Mouse (Mus musculus): ENCODE measurements around the gene Llcfc1. TPM values are rescaled to one million over a fixed set of nuclear protein-coding genes. Genes with fewer than 3 reads are reported as not detected.

Llcfc1 gene
- polyA plus RNA-seq (2012; fragmentation: generic; extraction: Trizol), result not detected

GRCm38 (mm10) chr6:41684131-41684530 lies at the start of gene Llcfc1:
Gene Llcfc1 (plus strand): TSS chr6:41684431.

GRCm38 (mm10) chr6:41636178-41636577 lies 48.1 kb upstream of the Llcfc1 start, which contains the start of gene Trpv6:
Gene Trpv6 (minus strand): TSS chr6:41636405.

GRCm38 (mm10) chr6:41680669-41681068 lies 3.6 kb upstream of the Llcfc1 start, which contains the start of gene Trpv5:
Gene Trpv5 (minus strand): TSS chr6:41680769.

GRCm38 (mm10) chr6:41704123-41704522 lies 19.9 kb downstream of the Llcfc1 start, which contains the start of gene Kel:
Gene Kel (minus strand): TSS chr6:41704339.

Other genes starting within 250 kb of the Llcfc1 start
- not detected for gene Gm10334, start 238.3 kb upstream of the Llcfc1 start, polyA plus RNA-seq (2012; fragmentation: generic; extraction: Trizol)
- not detected for gene Prss1, start 225.5 kb upstream of the Llcfc1 start, polyA plus RNA-seq (2012; fragmentation: generic; extraction: Trizol)
- gene Prss2, start 162.6 kb upstream of the Llcfc1 start, polyA plus RNA-seq (2012; fragmentation: generic; extraction: Trizol), result under 1 TPM in 1 of 2 experiments, not detected in 1; 0.75 TPM
- gene Ephb6, start 78.9 kb upstream of the Llcfc1 start, polyA plus RNA-seq (2012; fragmentation: generic; extraction: Trizol), result 100 to 1,000 TPM in 1 of 2 experiments, 10 to 100 TPM in 1; 19.8 to 104 TPM
- under 1 TPM; 0.01 to 0.53 TPM for gene Trpv6, start 48.0 kb upstream of the Llcfc1 start, polyA plus RNA-seq (2012; fragmentation: generic; extraction: Trizol)
- not detected for gene Trpv5, start 3.7 kb upstream of the Llcfc1 start, polyA plus RNA-seq (2012; fragmentation: generic; extraction: Trizol)
- gene Kel, start 19.9 kb downstream of the Llcfc1 start, polyA plus RNA-seq (2012; fragmentation: generic; extraction: Trizol), result not detected
- gene Olfr459, start 90.7 kb downstream of the Llcfc1 start, polyA plus RNA-seq (2012; fragmentation: generic; extraction: Trizol), result not detected
- gene Pip, start 163.1 kb downstream of the Llcfc1 start, polyA plus RNA-seq (2012; fragmentation: generic; extraction: Trizol), result not detected
- not detected for gene Sval2, start 168.6 kb downstream of the Llcfc1 start, polyA plus RNA-seq (2012; fragmentation: generic; extraction: Trizol)

Measured in C3H10T1/2 (cell line).